Mouse (Mus musculus): Measurements from ENCODE around the gene Slc10a6. TPM values are rescaled to one million over a fixed set of nuclear protein-coding genes. Genes with fewer than 3 reads are reported as not detected.
A peak's percentile ranks its signal among the peaks of the same experiment; 100 is the strongest.

The Slc10a6 gene
- polyA plus RNA-seq, 1 experiment: 1.4 TPM

GRCm38 (mm10) chr5:103579680-103580420 lies 49.4 kb downstream of the Slc10a6 start:
- 38% methylated on average over 11 of the region's 11 CpGs for WGBS
- DNase-seq (ENCODE audit: low read depth, low spot score): peak; percentile 53

DNA sequence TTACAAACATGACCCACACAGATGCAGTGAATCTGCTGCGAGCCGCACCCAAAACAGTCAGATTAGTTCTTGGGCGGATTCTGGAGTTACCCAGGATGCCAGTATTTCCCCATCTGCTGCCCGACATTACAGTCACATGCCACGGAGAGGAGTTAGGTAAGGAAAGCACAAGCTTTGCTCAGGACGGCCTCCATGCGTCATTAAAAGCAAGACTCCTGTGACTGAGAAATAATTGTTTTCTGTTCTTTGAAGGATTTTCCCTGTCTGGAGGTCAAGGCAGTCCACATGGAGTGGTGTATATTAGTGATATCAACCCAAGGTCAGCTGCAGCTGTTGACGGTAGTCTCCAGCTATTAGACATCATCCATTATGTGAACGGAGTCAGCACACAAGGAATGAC lies 59.8 kb downstream of the Slc10a6 start:
- 93% methylated on average over 9 of the region's 9 CpGs for WGBS
- DNase-seq (ENCODE audit: low read depth, low spot score): no peak

GRCm38 (mm10) chr5:103568034-103568433 lies 61.2 kb downstream of the Slc10a6 start:
- DNase-seq (ENCODE audit: low read depth, low spot score): peak; percentile 27
- WGBS: 43% methylated on average over 4 of the region's 4 CpGs

DNA sequence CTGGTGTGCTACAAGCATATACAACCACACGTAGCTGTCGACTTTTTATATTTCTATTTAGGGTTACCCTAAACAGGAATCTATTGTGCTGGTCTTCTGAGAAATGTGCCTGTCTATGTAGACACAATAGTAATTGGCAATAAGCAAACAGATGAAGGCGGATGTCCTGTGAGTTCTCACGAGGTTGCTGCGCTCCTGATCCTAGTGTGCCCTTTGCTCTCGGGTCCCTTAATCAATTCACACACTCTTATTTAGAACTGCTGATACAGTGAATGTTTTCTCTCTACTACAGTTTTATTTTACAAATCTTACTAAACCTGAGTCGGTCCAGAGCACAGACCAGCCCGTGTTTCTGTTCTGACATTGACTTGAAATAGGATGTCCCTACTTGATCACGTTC lies 68.7 kb downstream of the Slc10a6 start:
- WGBS: 88% methylated on average over 9 of the region's 9 CpGs
- DNase-seq (ENCODE audit: low read depth, low spot score): no peak

Other genes starting within 250 kb of the Slc10a6 start
- 1.4 and 2.0 TPM in 2 replicates for gene Ptpn13, start 204.2 kb downstream of the Slc10a6 start, polyA plus RNA-seq (2012; rRNA removed)
- gene 1700016H13Rik, start 26.6 kb upstream of the Slc10a6 start, polyA plus RNA-seq (2012; rRNA removed): 0.11 TPM in 1 of 2 replicates, not detected in the other
- gene Aff1, start 63.0 kb upstream of the Slc10a6 start, polyA plus RNA-seq (2012; rRNA removed): 7.5 and 12.5 TPM in 2 replicates